Comparison of ENCODE assay signal across 30 mouse cellular contexts in the genomic region with DNA sequence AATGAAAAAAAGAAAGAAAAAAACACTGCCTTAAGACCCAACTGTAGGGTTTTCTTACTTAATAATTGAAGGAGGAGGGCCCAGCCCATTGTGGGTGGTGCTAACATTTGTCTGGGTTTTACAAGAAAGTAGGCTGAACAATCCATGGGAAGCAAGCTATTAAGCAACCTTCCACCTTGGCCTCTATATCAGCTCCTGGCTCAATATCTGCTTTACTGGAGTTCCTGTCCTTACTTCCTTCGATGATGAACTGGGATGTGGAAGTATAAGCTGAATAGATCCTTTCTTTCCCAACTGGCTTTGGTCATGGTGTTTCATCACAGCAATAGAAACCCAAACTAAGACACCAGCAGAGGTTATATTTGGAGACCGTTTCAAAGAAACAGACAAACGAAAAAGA. TPM values are rescaled to one million over a fixed set of nuclear protein-coding genes. Genes with fewer than 3 reads are reported as not detected.
DNase-seq lines count a peak whose midpoint lies in the region; ATAC-seq and TF ChIP-seq lines count a peak whose summit lies in the region.
"Had no signal": no experiment of that assay in that cellular context is flagged by ENCODE, and none has a peak within 500 bp of the region (broad histone marks: within the 10 kb centered on the region; RNA-seq: fewer than 3 reads in every experiment).

No protein-coding gene starts in this region.

- H3K9ac ChIP-seq in midbrain, embryonic 13.5 days (replicated peaks) = no peak overlapping the region
- H3K9ac ChIP-seq: embryonic facial prominence, embryonic 13.5 days; embryonic facial prominence, embryonic 15.5 days; forebrain, embryonic 12.5 days had no signal

- H3K4me3 ChIP-seq in lung, adult 2 months (replicated peaks; ENCODE audit: extremely low read depth, low read depth, low read length) = no peak overlapping the region
- no peak overlapping the region for H3K4me3 ChIP-seq in limb, embryonic 10.5 days
- no peak overlapping the region for H3K4me3 ChIP-seq in midbrain, embryonic 13.5 days (replicated peaks)
- H3K4me3 ChIP-seq: embryonic facial prominence, embryonic 13.5 days; embryonic facial prominence, embryonic 15.5 days; erythroblast, embryonic 14.5 days; forebrain, embryonic 10.5 days; forebrain, embryonic 12.5 days had no signal

- 71% methylated on average over 3 of the region's 3 CpGs for WGBS in lung, adult 2 months
- WGBS in limb, embryonic 10.5 days = 93% methylated on average over 3 of the region's 3 CpGs
- 85% methylated on average over 3 of the region's 3 CpGs for WGBS in midbrain, embryonic 13.5 days

- H3K4me1 ChIP-seq in lung, adult 2 months (ENCODE audit: control insufficient read depth, insufficient read depth, low read length) = no peaks in the 10 kb centered on the region
- no peaks in the 10 kb centered on the region for H3K4me1 ChIP-seq in limb, embryonic 10.5 days
- no peaks in the 10 kb centered on the region for H3K4me1 ChIP-seq in midbrain, embryonic 13.5 days (replicated peaks)
- H3K4me1 ChIP-seq: embryonic facial prominence, embryonic 15.5 days; forebrain, embryonic 12.5 days had no signal

- no peak overlapping the region for H3K4me2 ChIP-seq in midbrain, embryonic 13.5 days (replicated peaks)
- H3K4me2 ChIP-seq: embryonic facial prominence, embryonic 13.5 days; embryonic facial prominence, embryonic 15.5 days; forebrain, embryonic 12.5 days had no signal

- no peaks in the 10 kb centered on the region for H3K9me3 ChIP-seq in limb, embryonic 10.5 days (replicated peaks)
- no peaks in the 10 kb centered on the region for H3K9me3 ChIP-seq in midbrain, embryonic 13.5 days
- H3K9me3 ChIP-seq: embryonic facial prominence, embryonic 13.5 days; embryonic facial prominence, embryonic 15.5 days; forebrain, embryonic 10.5 days; forebrain, embryonic 12.5 days had no signal

- ATAC-seq in granulocyte monocyte progenitor cell, adult 5-6 weeks (replicated peaks; ENCODE audit: poor library complexity, severe bottlenecking) = peak; percentile 76
- ATAC-seq in megakaryocyte progenitor cell, adult 5-6 weeks (replicated peaks; ENCODE audit: poor library complexity) = peak; percentile 61; the same call in 1 of the 2 replicates
- no peak for ATAC-seq in midbrain, embryonic 13.5 days
- ATAC-seq: forebrain, embryonic 14.5 days; forebrain, embryonic 16.5 days had no signal

- H3K36me3 ChIP-seq in limb, embryonic 10.5 days = no peaks in the 10 kb centered on the region
- no peaks in the 10 kb centered on the region for H3K36me3 ChIP-seq in midbrain, embryonic 13.5 days
- H3K36me3 ChIP-seq: embryonic facial prominence, embryonic 13.5 days; embryonic facial prominence, embryonic 15.5 days; forebrain, embryonic 10.5 days; forebrain, embryonic 12.5 days had no signal

- TF ChIP-seq POLR2A in lung, adult 2 months (IDR thresholded peaks at IDR 0.05; ENCODE audit: borderline replicate concordance, extremely low read depth, low read depth, low read length) = no peak

- no peaks in the 10 kb centered on the region for H3K27me3 ChIP-seq in limb, embryonic 10.5 days (ENCODE audit: low read depth, poor library complexity, severe bottlenecking)
- H3K27me3 ChIP-seq in midbrain, embryonic 13.5 days = no peaks in the 10 kb centered on the region
- H3K27me3 ChIP-seq: embryonic facial prominence, embryonic 15.5 days had no signal

- TF ChIP-seq CTCF in lung, adult 2 months (IDR thresholded peaks at IDR 0.05; ENCODE audit: insufficient read depth, low read length) = no peak

- peak; percentile 8 for DNase-seq in lung, postnatal 36 days
- DNase-seq in lung, adult 2 months = no peak
- DNase-seq in limb, embryonic 10.5 days (ENCODE audit: low spot score) = no peak
- DNase-seq: adrenal gland, postnatal 10 days; adrenal gland, postnatal 25 days; cerebellum, adult 11 months; cerebellum, adult 18-20 months; cerebellum, adult 8-10 months; cerebellum, adult 9-11 months; cerebellum, postnatal 14 days; cerebellum, postnatal 36 days; embryo, embryonic 11 days had no signal

- H3K27ac ChIP-seq in limb, embryonic 10.5 days = no peak overlapping the region
- no peak overlapping the region for H3K27ac ChIP-seq in midbrain, embryonic 13.5 days
- H3K27ac ChIP-seq: embryonic facial prominence, embryonic 13.5 days; embryonic facial prominence, embryonic 15.5 days; forebrain, embryonic 10.5 days; forebrain, embryonic 12.5 days had no signal

RNA-seq across cellular contexts. Expression of gene Ifnb1, which starts 2.8 kb away (rescaled TPM):
- polyA plus RNA-seq in lung, adult 2 months (2012; rRNA removed) = not detected in 2 replicates
- not detected in 2 replicates for total RNA-seq in granulocyte monocyte progenitor cell, adult 5-6 weeks (2014; fragmentation: Nextera tagmentation)
- total RNA-seq in granulocyte monocyte progenitor cell, adult 5-6 weeks (2017) = not detected in 2 replicates
- total RNA-seq in megakaryocyte progenitor cell, adult 5-6 weeks (2015) = 0.95 TPM in 1 of 2 replicates, not detected in the other
- total RNA-seq in megakaryocyte progenitor cell, adult 5-6 weeks (2017) = not detected in 2 replicates
- polyA plus RNA-seq in limb, embryonic 10.5 days (2016; fragmentation: Nextera tagmentation; extraction: Ambion mirVana) = not detected in 2 replicates
- not detected in 2 replicates for polyA plus RNA-seq in midbrain, embryonic 13.5 days (2015; fragmentation: Nextera tagmentation; extraction: Ambion mirVana)
- total RNA-seq: adrenal gland, adult 18-20 months; adrenal gland, postnatal 10 days; adrenal gland, postnatal 25 days; adrenal gland, postnatal 4 days; common myeloid progenitor, adult 5-6 weeks; ES-E14; MEL had no signal
- polyA plus RNA-seq: brain, embryonic 14.5 days; C2C12; embryonic facial prominence, embryonic 11.5 days; embryonic facial prominence, embryonic 13.5 days; embryonic facial prominence, embryonic 15.5 days; erythroblast, embryonic 14.5 days; forebrain, embryonic 10.5 days; forebrain, embryonic 12.5 days; forebrain, embryonic 14.5 days; forebrain, embryonic 16.5 days had no signal

RNA-seq across cellular contexts. Expression of gene Ifna15, which starts 32.7 kb away (rescaled TPM):
- polyA plus RNA-seq in lung, adult 2 months (2012; rRNA removed) = not detected in 2 replicates
- total RNA-seq in granulocyte monocyte progenitor cell, adult 5-6 weeks (2014; fragmentation: Nextera tagmentation) = not detected in 2 replicates
- not detected in 2 replicates for total RNA-seq in granulocyte monocyte progenitor cell, adult 5-6 weeks (2017)
- total RNA-seq in megakaryocyte progenitor cell, adult 5-6 weeks (2015) = not detected in 2 replicates
- total RNA-seq in megakaryocyte progenitor cell, adult 5-6 weeks (2017) = not detected in 2 replicates
- not detected in 2 replicates for polyA plus RNA-seq in limb, embryonic 10.5 days (2016; fragmentation: Nextera tagmentation; extraction: Ambion mirVana)
- not detected in 2 replicates for polyA plus RNA-seq in midbrain, embryonic 13.5 days (2015; fragmentation: Nextera tagmentation; extraction: Ambion mirVana)
- total RNA-seq: adrenal gland, adult 18-20 months; adrenal gland, postnatal 10 days; adrenal gland, postnatal 25 days; adrenal gland, postnatal 4 days; common myeloid progenitor, adult 5-6 weeks; ES-E14; MEL had no signal
- polyA plus RNA-seq: brain, embryonic 14.5 days; C2C12; embryonic facial prominence, embryonic 11.5 days; embryonic facial prominence, embryonic 13.5 days; embryonic facial prominence, embryonic 15.5 days; erythroblast, embryonic 14.5 days; forebrain, embryonic 10.5 days; forebrain, embryonic 12.5 days; forebrain, embryonic 14.5 days; forebrain, embryonic 16.5 days had no signal

RNA-seq across cellular contexts. Expression of gene Ifna14, which starts 46.2 kb away (rescaled TPM):
- polyA plus RNA-seq in lung, adult 2 months (2012; rRNA removed) = not detected in 2 replicates
- not detected in 2 replicates for total RNA-seq in granulocyte monocyte progenitor cell, adult 5-6 weeks (2014; fragmentation: Nextera tagmentation)
- total RNA-seq in granulocyte monocyte progenitor cell, adult 5-6 weeks (2017) = not detected in 2 replicates
- not detected in 2 replicates for total RNA-seq in megakaryocyte progenitor cell, adult 5-6 weeks (2015)
- not detected in 2 replicates for total RNA-seq in megakaryocyte progenitor cell, adult 5-6 weeks (2017)
- not detected in 2 replicates for polyA plus RNA-seq in limb, embryonic 10.5 days (2016; fragmentation: Nextera tagmentation; extraction: Ambion mirVana)
- not detected in 2 replicates for polyA plus RNA-seq in midbrain, embryonic 13.5 days (2015; fragmentation: Nextera tagmentation; extraction: Ambion mirVana)
- total RNA-seq: adrenal gland, adult 18-20 months; adrenal gland, postnatal 10 days; adrenal gland, postnatal 25 days; adrenal gland, postnatal 4 days; common myeloid progenitor, adult 5-6 weeks; ES-E14; MEL had no signal
- polyA plus RNA-seq: brain, embryonic 14.5 days; C2C12; embryonic facial prominence, embryonic 11.5 days; embryonic facial prominence, embryonic 13.5 days; embryonic facial prominence, embryonic 15.5 days; erythroblast, embryonic 14.5 days; forebrain, embryonic 10.5 days; forebrain, embryonic 12.5 days; forebrain, embryonic 14.5 days; forebrain, embryonic 16.5 days had no signal
